Mouse (Mus musculus) lung, adult 2 months (tissue): ENCODE measurements at regions not wholly inside any gene's neighbourhood (a gene's known extent, or its start where the extent isn't known, plus 50 kb on each side); places are given as distances from the start of the nearest gene placed in this dataset.

ENCODE experiments used
- DNase-seq: peaks from one replicate; pipeline ENCODE4 v3.0.0; 2022
- H3K4me1 ChIP-seq: fragments of 200-500 bp; 2 replicates; pipeline ENCODE4 v1.6.1; 2011; ENCODE audit warnings: low read length; ENCODE audit not compliant: control insufficient read depth, insufficient read depth
- H3K4me3 ChIP-seq: fragments of 200-500 bp; replicated peaks from 2 replicates; pipeline ENCODE3; 2011; ENCODE audit warnings: low read depth, mild to moderate bottlenecking, control low read depth, low read length; ENCODE audit errors: extremely low read depth
- CTCF ChIP-seq: fragments of 200-500 bp; IDR thresholded peaks from 2 replicates; pipeline ENCODE4 v1.5.1; 2011; ENCODE audit warnings: mild to moderate bottlenecking, low read length, control low read depth; ENCODE audit not compliant: insufficient read depth
- POLR2A ChIP-seq: fragments of 200-500 bp; IDR thresholded peaks from 2 replicates; pipeline ENCODE4 v1.6.1; 2011; ENCODE audit warnings: low read depth, mild to moderate bottlenecking, control low read depth, low read length, borderline replicate concordance; ENCODE audit errors: extremely low read depth
- WGBS: fragments of 180-500 bp; shearing (Covaris S2); methylation state at CpG from one replicate; pipeline ENCODE4 v1.1.7; 2018; 5-methylcytosine and 5-hydroxymethylcytosine counted together

DNA sequence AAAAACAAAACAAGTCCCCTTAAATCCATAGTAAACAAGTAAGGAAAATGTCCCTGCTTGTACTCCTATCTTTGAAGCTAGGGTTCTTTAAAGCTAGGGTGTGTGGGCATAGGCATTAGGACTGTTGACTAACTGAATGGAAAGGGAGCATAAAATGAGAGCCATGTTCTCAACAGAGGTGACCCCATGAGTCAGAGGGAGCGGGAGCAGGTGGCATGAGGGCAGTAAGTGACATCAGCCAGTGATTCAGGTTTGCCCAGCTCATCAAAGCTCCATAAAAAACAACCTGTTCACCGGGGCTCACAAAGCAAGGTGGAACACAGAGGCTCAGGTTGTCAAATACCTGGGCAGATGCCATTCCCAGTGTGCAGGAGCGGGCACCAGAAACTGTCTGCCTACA is 104.6 kb upstream of the 1700056E22Rik start:
- no peak for TF ChIP-seq POLR2A
- TF ChIP-seq CTCF, result no peak
- no peak for DNase-seq
- H3K4me3 ChIP-seq, result no peak overlapping the region
- 80% methylated on average over 3 of the region's 3 CpGs for WGBS
- no peaks in the 10 kb centered on the region for H3K4me1 ChIP-seq

GRCm38 (mm10) chr1:184130897-184131296 is 96.8 kb upstream of the 1700056E22Rik start:
- H3K4me1 ChIP-seq, result 0 out of 2 replicates have a peak, but pooled peaks cover 2% of the 10 kb centered on the region
- WGBS, result 84% methylated on average over 4 of the region's 4 CpGs
- DNase-seq, result no peak
- no peak overlapping the region for H3K4me3 ChIP-seq
- TF ChIP-seq POLR2A (no peak), CTCF (no peak)

GRCm38 (mm10) chr1:184127321-184127720 is 93.2 kb upstream of the 1700056E22Rik start:
- TF ChIP-seq POLR2A (no peak), CTCF (no peak)
- 61% methylated on average over 4 of the region's 4 CpGs for WGBS
- Histone ChIP-seq H3K4me3 (no peak overlapping the region), H3K4me1 (0 out of 2 replicates have a peak, but pooled peaks cover 2% of the 10 kb centered on the region)
- no peak for DNase-seq

DNA sequence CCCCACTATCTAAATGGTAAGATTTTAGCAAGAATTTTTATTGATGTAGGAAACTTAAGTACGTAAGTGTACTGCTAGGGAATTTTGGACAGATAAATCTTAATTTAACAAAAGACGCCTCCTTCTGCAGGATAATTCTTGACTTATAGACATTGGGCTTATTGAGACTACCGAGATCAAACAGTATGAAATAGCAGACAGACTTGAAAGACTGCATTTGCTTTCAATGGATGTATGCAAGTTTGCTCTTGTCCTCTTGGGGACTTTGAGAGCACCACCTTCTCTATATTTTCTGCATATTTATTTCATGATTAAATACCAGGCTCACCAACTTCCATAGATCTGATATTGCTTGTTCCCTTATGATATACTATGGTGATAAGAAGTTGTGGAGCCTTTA is 92.8 kb upstream of the 1700056E22Rik start:
- 0 out of 2 replicates have a peak, but pooled peaks cover 2% of the 10 kb centered on the region for H3K4me1 ChIP-seq
- WGBS, result 63% methylated on average over 3 of the region's 3 CpGs
- no peak overlapping the region for H3K4me3 ChIP-seq
- TF ChIP-seq POLR2A (no peak), CTCF (no peak)
- no peak for DNase-seq
